In the genomic region with DNA sequence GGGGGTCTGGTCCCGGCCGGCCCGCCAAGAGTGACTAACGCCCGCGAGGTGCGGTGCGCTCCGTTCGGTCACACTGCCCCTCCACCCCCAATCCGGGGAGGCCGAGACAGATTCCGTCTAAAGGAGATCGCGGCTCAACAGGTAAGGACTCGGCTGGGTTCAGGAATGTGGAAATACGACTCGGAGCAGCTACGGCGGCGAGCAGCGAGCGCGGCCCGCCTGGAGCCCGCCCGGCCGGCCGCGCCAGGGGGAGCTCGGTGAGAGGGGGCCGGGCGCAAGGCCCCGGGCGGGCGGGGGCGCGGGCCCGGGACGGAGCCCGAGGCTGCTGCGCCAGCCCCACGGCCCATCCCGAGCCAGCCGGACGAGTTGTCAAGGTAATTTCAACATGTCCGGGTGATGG, we compare ENCODE assay signal across 8 mouse cellular contexts. TPM values are rescaled to one million over a fixed set of nuclear protein-coding genes. Genes with fewer than 3 reads are reported as not detected.
DNase-seq lines count a peak whose midpoint lies in the region; ATAC-seq lines count a peak whose summit lies in the region.

No protein-coding gene starts in this region.

- H3K27me3 ChIP-seq in heart, embryonic 11.5 days (ENCODE audit: control insufficient read depth, insufficient read depth, low read length): peaks cover 87% of the 10 kb centered on the region
- peaks cover 67% of the 10 kb centered on the region for H3K27me3 ChIP-seq in forebrain, embryonic 13.5 days
- H3K27me3 ChIP-seq in limb, embryonic 15.5 days: peaks cover 94% of the 10 kb centered on the region
- H3K27me3 ChIP-seq in neural tube, embryonic 12.5 days (replicated peaks): peaks cover 85% of the 10 kb centered on the region

- H3K4me2 ChIP-seq in heart, embryonic 11.5 days: peak overlapping the region; percentile 75
- peak overlapping the region; percentile 94 for H3K4me2 ChIP-seq in forebrain, embryonic 13.5 days
- H3K4me2 ChIP-seq in limb, embryonic 15.5 days: peak overlapping the region; percentile 99
- peak overlapping the region; percentile 98 for H3K4me2 ChIP-seq in neural tube, embryonic 12.5 days (replicated peaks)

- H3K27ac ChIP-seq in heart, embryonic 11.5 days (ENCODE audit: low read depth, low read length): no peak overlapping the region
- H3K27ac ChIP-seq in forebrain, embryonic 13.5 days: peak overlapping the region; percentile 73
- peak overlapping the region; percentile 75 for H3K27ac ChIP-seq in limb, embryonic 15.5 days
- 0 out of 2 replicates have a peak overlapping the region, but pooled peaks have one; percentile 50 for H3K27ac ChIP-seq in neural tube, embryonic 12.5 days

- H3K36me3 ChIP-seq in heart, embryonic 11.5 days (ENCODE audit: control insufficient read depth, insufficient read depth, low read length): no peaks in the 10 kb centered on the region
- H3K36me3 ChIP-seq in forebrain, embryonic 13.5 days (ENCODE audit: poor library complexity, severe bottlenecking): no peaks in the 10 kb centered on the region
- H3K36me3 ChIP-seq in limb, embryonic 15.5 days: no peaks in the 10 kb centered on the region
- H3K36me3 ChIP-seq in neural tube, embryonic 12.5 days: no peaks in the 10 kb centered on the region

- no peak for DNase-seq in heart, adult 11 months
- DNase-seq in layer of hippocampus, postnatal 10 days (ENCODE audit: low spot score in 2 of 2): no peak

- no peak for ATAC-seq in heart, embryonic 11.5 days (replicated peaks; ENCODE audit: insufficient number of reproducible peaks, low FRiP score, low TSS enrichment)
- ATAC-seq in forebrain, embryonic 13.5 days: no peak
- ATAC-seq in limb, embryonic 15.5 days (ENCODE audit: insufficient number of reproducible peaks, low FRiP score, low TSS enrichment, low read depth): no peak
- no peak for ATAC-seq in neural tube, embryonic 12.5 days (ENCODE audit: low FRiP score, low read depth)
- ATAC-seq in frontal cortex, adult (ENCODE audit: low TSS enrichment): no peak
- ATAC-seq in megakaryocyte, adult 5-6 weeks (ENCODE audit: poor library complexity, severe bottlenecking): no peak

- H3K9me3 ChIP-seq in heart, embryonic 11.5 days (replicated peaks; ENCODE audit: control insufficient read depth, low read length): no peaks in the 10 kb centered on the region
- H3K9me3 ChIP-seq in forebrain, embryonic 13.5 days (replicated peaks): no peaks in the 10 kb centered on the region
- H3K9me3 ChIP-seq in limb, embryonic 15.5 days: no peaks in the 10 kb centered on the region
- no peaks in the 10 kb centered on the region for H3K9me3 ChIP-seq in neural tube, embryonic 12.5 days

- WGBS in heart, embryonic 11.5 days (ENCODE audit: insufficient replicate concordance): 1% methylated on average over 34 of the region's 47 CpGs
- under 1% methylated on average over 33 of the region's 47 CpGs for WGBS in forebrain, embryonic 13.5 days
- WGBS in limb, embryonic 15.5 days: under 1% methylated on average over 45 of the region's 47 CpGs
- under 1% methylated on average over 46 of the region's 47 CpGs for WGBS in neural tube, embryonic 12.5 days

- H3K4me1 ChIP-seq in heart, embryonic 11.5 days (ENCODE audit: control insufficient read depth, insufficient read depth, low read length): peaks cover 21% of the 10 kb centered on the region
- peaks cover 72% of the 10 kb centered on the region for H3K4me1 ChIP-seq in forebrain, embryonic 13.5 days
- H3K4me1 ChIP-seq in limb, embryonic 15.5 days: peaks cover 57% of the 10 kb centered on the region
- H3K4me1 ChIP-seq in neural tube, embryonic 12.5 days: peaks cover 57% of the 10 kb centered on the region

- H3K4me3 ChIP-seq in heart, embryonic 11.5 days (ENCODE audit: low read depth, low read length): peak overlapping the region; percentile 51
- peak overlapping the region; percentile 74 for H3K4me3 ChIP-seq in forebrain, embryonic 13.5 days
- H3K4me3 ChIP-seq in limb, embryonic 15.5 days: peak overlapping the region; percentile 57
- peak overlapping the region; percentile 74 for H3K4me3 ChIP-seq in neural tube, embryonic 12.5 days

- H3K9ac ChIP-seq in heart, embryonic 11.5 days (ENCODE audit: low read depth, low read length): no peak overlapping the region
- peak overlapping the region; percentile 86 for H3K9ac ChIP-seq in forebrain, embryonic 13.5 days
- peak overlapping the region; percentile 45 for H3K9ac ChIP-seq in limb, embryonic 15.5 days
- peak overlapping the region; percentile 92 for H3K9ac ChIP-seq in neural tube, embryonic 12.5 days

RNA-seq across cellular contexts. Expression of a gene that starts 1.8 kb away (rescaled TPM):
- polyA plus RNA-seq in heart, embryonic 11.5 days (2014; fragmentation: Nextera tagmentation; extraction: Ambion mirVana): 0.52 and 1.5 TPM in 2 replicates
- polyA plus RNA-seq in forebrain, embryonic 13.5 days (2015; fragmentation: Nextera tagmentation; extraction: Ambion mirVana): 84.0 and 92.2 TPM in 2 replicates
- 49.5 and 62.1 TPM in 2 replicates for polyA plus RNA-seq in limb, embryonic 15.5 days (2015; fragmentation: Nextera tagmentation; extraction: Ambion mirVana)
- polyA plus RNA-seq in neural tube, embryonic 12.5 days (2016; fragmentation: Nextera tagmentation; extraction: Ambion mirVana): 90.3 and 99.7 TPM in 2 replicates
- not detected in 2 replicates for total RNA-seq in megakaryocyte, adult 5-6 weeks (2015)
- not detected in 2 replicates for total RNA-seq in megakaryocyte, adult 5-6 weeks (2017)
- 10 to 100 TPM; 47.3 to 47.8 TPM for total RNA-seq in layer of hippocampus, postnatal 10 days (2021)

Comparison
In these comparisons a context has a peak if more than half of its experiments do, and no peak if none do; other contexts are left out.
1. RNA of a gene that starts 1.8 kb away (polyA plus RNA-seq): 90.3 to 99.7 TPM in neural tube, embryonic 12.5 days, 84.0 to 92.2 TPM in forebrain, embryonic 13.5 days and 49.5 to 62.1 TPM in limb, embryonic 15.5 days; 0.52 to 1.5 TPM in heart, embryonic 11.5 days; every median in the first group is over 10 times any median in the second.
2. Peak in every context shown above with its lines, with median percentiles within 50 percentile points of each other: H3K4me2 ChIP-seq and H3K4me3 ChIP-seq.